Mouse (Mus musculus) gastrocnemius, adult 18-20 months (tissue): ENCODE results near the gene Wasl. TPM values are rescaled to one million over a fixed set of nuclear protein-coding genes. Genes with fewer than 3 reads are reported as not detected.

Source experiments
- DNase-seq: peaks from one replicate; pipeline ENCODE4 v3.0.0; 2021; ENCODE audit warnings: low spot score
- total RNA-seq, 2 experiments: library from RNA; stranded (reverse); gene quantifications; 2 replicates each; pipeline ENCODE4 v1.2.3; 2021

Gene Wasl
- total RNA-seq, 2 experiments from 2014 or later = 14.8 to 18.9 TPM

DNA sequence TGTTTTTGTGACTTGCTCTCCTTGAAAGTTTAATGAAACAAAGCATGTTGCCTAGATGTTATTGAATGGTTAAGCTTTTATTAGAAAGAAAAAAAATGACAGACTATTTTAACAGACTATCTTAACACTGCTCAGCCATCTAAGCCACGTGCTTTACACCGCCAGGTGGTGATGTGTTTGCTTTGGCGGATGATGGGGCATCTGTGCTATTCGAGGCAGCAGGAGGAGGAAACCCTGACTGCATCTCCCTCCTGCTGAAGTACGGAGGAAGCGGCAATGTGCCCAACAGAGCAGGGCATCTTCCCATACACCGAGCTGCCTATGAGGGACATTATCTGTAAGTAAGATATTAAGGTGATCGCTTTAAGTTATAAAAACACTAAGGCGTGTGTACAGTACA, 100.7 kb downstream of the Wasl start:
- DNase-seq = no peak

Other genes with a start within 250 kb of the Wasl start
- gene Iqub, start 149.9 kb downstream of the Wasl start, total RNA-seq = under 1 TPM; 0.19 to 0.23 TPM
- gene Ndufa5, start 137.0 kb downstream of the Wasl start, total RNA-seq = 100 to 1,000 TPM; 639 to 641 TPM
- 10 to 100 TPM; 69.6 to 81.3 TPM for gene Asb15, start 136.9 kb downstream of the Wasl start, total RNA-seq
- 100 to 1,000 TPM; 254 to 431 TPM for gene Lmod2, start 67.2 kb downstream of the Wasl start, total RNA-seq
- not detected for gene Hyal6, start 68.2 kb upstream of the Wasl start, total RNA-seq
- gene Hyal4, start 83.3 kb upstream of the Wasl start, total RNA-seq = not detected
- gene Spam1, start 126.2 kb upstream of the Wasl start, total RNA-seq = not detected
- not detected for gene Hyal5, start 193.0 kb upstream of the Wasl start, total RNA-seq